Mouse (Mus musculus): ENCODE results near the gene Gm26897. TPM values are rescaled to one million over a fixed set of nuclear protein-coding genes. Genes with fewer than 3 reads are reported as not detected.

The Gm26897 gene
- total and polyA plus RNA-seq, 2 experiments from 2014 or later = not detected

GRCm38 (mm10) chr5:111754484-111755139, 20.9 kb downstream of the Gm26897 start:
- DNase-seq (ENCODE audit: low spot score) (no peak), ATAC-seq (ENCODE audit: low FRiP score) (peak; percentile 57)
- Histone ChIP-seq H3K27ac (ENCODE audit: low read depth, low read length) (peak overlapping the region; percentile 75), H3K36me3 (ENCODE audit: insufficient read depth, low read length) (no peaks in the 10 kb centered on the region), H3K9ac (replicated peaks; ENCODE audit: low read length, poor library complexity, severe bottlenecking) (0 out of 2 replicates have a peak overlapping the region, but pooled peaks have one; percentile 29), H3K4me1 (ENCODE audit: insufficient read depth, low read length) (peaks cover 12% of the 10 kb centered on the region; the same call in 1 of the 2 replicates), H3K9me3 (ENCODE audit: low read length) (no peaks in the 10 kb centered on the region), H3K4me2 (ENCODE audit: low read depth, low read length, poor library complexity, severe bottlenecking) (peak overlapping the region; percentile 28), H3K27me3 (ENCODE audit: insufficient read depth, low read length) (no peaks in the 10 kb centered on the region), H3K4me3 (ENCODE audit: low read depth, low read length) (no peak overlapping the region)
- peak; percentile 53 for TF ChIP-seq CTCF (IDR thresholded peaks at IDR 0.05)
- WGBS = 19% methylated on average over 16 of the region's 16 CpGs

DNA sequence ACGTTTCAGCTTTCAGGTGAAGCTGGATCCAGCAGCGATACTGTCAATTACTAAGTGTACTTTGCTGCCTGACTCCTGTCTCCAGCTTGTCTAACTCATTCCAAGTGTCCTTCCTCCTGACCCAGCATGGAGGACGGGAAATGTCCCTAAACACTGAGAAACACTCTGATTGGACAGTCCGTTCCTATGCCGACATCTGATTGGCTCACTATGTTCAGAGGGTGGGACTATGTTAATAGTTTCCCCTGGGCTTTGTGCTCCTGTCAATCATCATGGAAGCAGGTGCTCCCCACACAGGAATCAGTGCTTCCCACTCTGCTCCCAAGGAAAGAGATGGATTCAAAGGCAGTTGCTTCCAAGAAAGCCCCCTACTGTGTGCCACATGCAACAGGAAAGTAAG, 21.6 kb downstream of the Gm26897 start:
- DNase-seq (ENCODE audit: low spot score) (peak; percentile 64), ATAC-seq (ENCODE audit: low FRiP score) (no peak)
- no peaks in the 10 kb centered on the region for H3K27me3 ChIP-seq (ENCODE audit: insufficient read depth, low read length)
- no peak overlapping the region for H3K4me2 ChIP-seq (ENCODE audit: low read depth, low read length, poor library complexity, severe bottlenecking)
- no peak for TF ChIP-seq CTCF (IDR thresholded peaks at IDR 0.05)
- WGBS = 15% methylated on average over 5 of the region's 5 CpGs
- no peak overlapping the region for H3K9ac ChIP-seq (replicated peaks; ENCODE audit: low read length, poor library complexity, severe bottlenecking)
- no peaks in the 10 kb centered on the region for H3K9me3 ChIP-seq (ENCODE audit: low read length)
- peaks cover 10% of the 10 kb centered on the region for H3K4me1 ChIP-seq (ENCODE audit: insufficient read depth, low read length)
- no peaks in the 10 kb centered on the region for H3K36me3 ChIP-seq (ENCODE audit: insufficient read depth, low read length)
- H3K27ac ChIP-seq (ENCODE audit: low read depth, low read length) = peak overlapping the region; percentile 75; the same call in 1 of the 2 replicates
- no peak overlapping the region for H3K4me3 ChIP-seq (ENCODE audit: low read depth, low read length)

DNA sequence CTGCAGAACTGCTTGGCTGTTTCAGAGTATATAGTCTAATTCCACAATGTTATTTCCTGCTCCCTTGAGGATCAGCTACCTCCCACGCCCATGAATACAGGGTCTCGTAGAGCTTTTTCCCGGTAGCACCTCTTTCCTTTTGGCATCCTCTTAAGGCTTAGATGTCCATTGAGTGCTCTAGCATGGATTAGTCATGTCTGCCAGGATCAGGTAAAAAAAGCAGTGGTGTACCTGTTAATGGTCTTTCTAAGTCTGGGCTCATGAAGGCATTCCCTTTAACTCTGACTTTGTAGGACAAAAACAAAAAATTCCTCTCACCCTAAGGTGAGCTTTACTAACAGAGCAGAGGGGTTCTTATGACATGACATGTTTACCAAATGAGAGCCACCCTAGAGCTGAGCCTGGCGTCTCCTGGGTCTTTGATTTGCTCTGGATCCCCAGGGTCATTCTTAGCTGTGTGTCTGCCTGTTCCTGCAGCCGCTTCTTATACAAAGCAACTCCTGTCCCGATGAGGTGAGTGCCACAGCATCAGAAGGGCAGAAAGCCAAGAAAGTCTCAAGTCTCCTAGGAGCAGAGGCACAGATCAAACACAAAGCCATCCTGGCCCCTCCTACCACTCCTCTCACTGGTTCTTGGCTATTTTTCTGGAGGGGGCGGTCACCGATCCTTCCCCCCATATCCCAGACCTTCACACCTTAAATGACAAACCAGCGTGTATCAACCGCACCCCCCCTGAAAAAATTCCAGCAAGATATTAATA, 27.2 kb downstream of the Gm26897 start:
- Histone ChIP-seq H3K4me3 (ENCODE audit: low read depth, low read length) (peak overlapping the region; percentile 29), H3K9ac (replicated peaks; ENCODE audit: low read length, poor library complexity, severe bottlenecking) (peak overlapping the region; percentile 59), H3K27me3 (ENCODE audit: insufficient read depth, low read length) (no peaks in the 10 kb centered on the region), H3K4me2 (ENCODE audit: low read depth, low read length, poor library complexity, severe bottlenecking) (peak overlapping the region; percentile 59), H3K27ac (ENCODE audit: low read depth, low read length) (peak overlapping the region; percentile 94), H3K4me1 (ENCODE audit: insufficient read depth, low read length) (peaks cover 14% of the 10 kb centered on the region), H3K9me3 (ENCODE audit: low read length) (no peaks in the 10 kb centered on the region), H3K36me3 (ENCODE audit: insufficient read depth, low read length) (no peaks in the 10 kb centered on the region)
- DNase-seq (ENCODE audit: low spot score) (peak; percentile 80), ATAC-seq (ENCODE audit: low FRiP score) (peak; percentile 25; the same call in 1 of the 2 replicates)
- 16% methylated on average over 10 of the region's 10 CpGs for WGBS
- no peak for TF ChIP-seq CTCF (IDR thresholded peaks at IDR 0.05)

- WGBS = under 1% methylated on average over 12 of the region's 12 CpGs
- Histone ChIP-seq H3K27ac (ENCODE audit: low read depth, low read length) (peak overlapping the region; percentile 94), H3K4me1 (ENCODE audit: insufficient read depth, low read length) (peaks cover 14% of the 10 kb centered on the region), H3K4me3 (ENCODE audit: low read depth, low read length) (peak overlapping the region; percentile 29), H3K36me3 (ENCODE audit: insufficient read depth, low read length) (no peaks in the 10 kb centered on the region), H3K9ac (replicated peaks; ENCODE audit: low read length, poor library complexity, severe bottlenecking) (peak overlapping the region; percentile 59; the same call in 1 of the 2 replicates), H3K9me3 (ENCODE audit: low read length) (no peaks in the 10 kb centered on the region), H3K4me2 (ENCODE audit: low read depth, low read length, poor library complexity, severe bottlenecking) (peak overlapping the region; percentile 59), H3K27me3 (ENCODE audit: insufficient read depth, low read length) (no peaks in the 10 kb centered on the region)
- ATAC-seq (ENCODE audit: low FRiP score) (peak; percentile 63), DNase-seq (ENCODE audit: low spot score) (peak; percentile 69)
- TF ChIP-seq CTCF (IDR thresholded peaks at IDR 0.05) = no peak
Measured at GRCm38 (mm10) chr5:111761574-111761973, 27.9 kb downstream of the Gm26897 start.

GRCm38 (mm10) chr5:111762085-111762484, 28.4 kb downstream of the Gm26897 start:
- peak; percentile 83 for DNase-seq (ENCODE audit: low spot score)
- 2% methylated on average over 17 of the region's 17 CpGs for WGBS
- Histone ChIP-seq H3K9me3 (ENCODE audit: low read length) (no peaks in the 10 kb centered on the region), H3K36me3 (ENCODE audit: insufficient read depth, low read length) (no peaks in the 10 kb centered on the region), H3K27me3 (ENCODE audit: insufficient read depth, low read length) (no peaks in the 10 kb centered on the region), H3K4me1 (ENCODE audit: insufficient read depth, low read length) (peaks cover 14% of the 10 kb centered on the region), H3K4me3 (ENCODE audit: low read depth, low read length) (peak overlapping the region; percentile 29; the same call in 1 of the 2 replicates), H3K4me2 (ENCODE audit: low read depth, low read length, poor library complexity, severe bottlenecking) (peak overlapping the region; percentile 59), H3K9ac (replicated peaks; ENCODE audit: low read length, poor library complexity, severe bottlenecking) (no peak overlapping the region; the same call in 1 of the 2 replicates), H3K27ac (ENCODE audit: low read depth, low read length) (peak overlapping the region; percentile 94)
- ATAC-seq (ENCODE audit: low FRiP score) = peak; percentile 77
- peak; percentile 55 for TF ChIP-seq CTCF (IDR thresholded peaks at IDR 0.05)
